Mouse (Mus musculus): Measurements from ENCODE around the gene Otop2.

Gene Otop2

GRCm38 (mm10) chr11:115306863-115307262, at the start of gene Otop2:
TSS of gene Otop2 (plus strand) at chr11:115307163.
- DNase-seq (ENCODE audit: low read depth, low spot score) = no peak
- Histone ChIP-seq H3K36me3 (ENCODE audit: control insufficient read depth, insufficient read depth, low read length, poor library complexity, severe bottlenecking) (no peaks in the 10 kb centered on the region), H3K27me3 (ENCODE audit: control insufficient read depth, insufficient read depth, low read length, poor library complexity, severe bottlenecking) (no peaks in the 10 kb centered on the region)

- no peaks in the 10 kb centered on the region; the same call in 1 of the 2 replicates for H3K27me3 ChIP-seq (ENCODE audit: control insufficient read depth, insufficient read depth, low read length, poor library complexity, severe bottlenecking)
Observed at GRCm38 (mm10) chr11:115257775-115258510, 49.0 kb upstream of the Otop2 start.

GRCm38 (mm10) chr11:115259134-115259533, 47.8 kb upstream of the Otop2 start:
- H3K36me3 ChIP-seq (ENCODE audit: control insufficient read depth, insufficient read depth, low read length, poor library complexity, severe bottlenecking) = no peaks in the 10 kb centered on the region
- no peaks in the 10 kb centered on the region; the same call in 1 of the 2 replicates for H3K27me3 ChIP-seq (ENCODE audit: control insufficient read depth, insufficient read depth, low read length, poor library complexity, severe bottlenecking)
- no peak for DNase-seq (ENCODE audit: low read depth, low spot score)

More at GRCm38 (mm10) chr11:115257775-115258510, 49.0 kb upstream of the Otop2 start:
- no peak for DNase-seq (ENCODE audit: low read depth, low spot score)
- no peaks in the 10 kb centered on the region for H3K36me3 ChIP-seq (ENCODE audit: control insufficient read depth, insufficient read depth, low read length, poor library complexity, severe bottlenecking)

GRCm38 (mm10) chr11:115262954-115263353, 44.0 kb upstream of the Otop2 start:
- Histone ChIP-seq H3K27me3 (ENCODE audit: control insufficient read depth, insufficient read depth, low read length, poor library complexity, severe bottlenecking) (peaks cover 2% of the 10 kb centered on the region; the same call in 1 of the 2 replicates), H3K36me3 (ENCODE audit: control insufficient read depth, insufficient read depth, low read length, poor library complexity, severe bottlenecking) (no peaks in the 10 kb centered on the region)
- DNase-seq (ENCODE audit: low read depth, low spot score) = no peak

- DNase-seq (ENCODE audit: low read depth, low spot score) = no peak
- Histone ChIP-seq H3K27me3 (ENCODE audit: control insufficient read depth, insufficient read depth, low read length, poor library complexity, severe bottlenecking) (0 out of 2 replicates have a peak, but pooled peaks cover 2% of the 10 kb centered on the region), H3K36me3 (ENCODE audit: control insufficient read depth, insufficient read depth, low read length, poor library complexity, severe bottlenecking) (peaks cover 6% of the 10 kb centered on the region; the same call in 1 of the 2 replicates)
Observed at GRCm38 (mm10) chr11:115264136-115264861, 42.7 kb upstream of the Otop2 start.

- H3K27me3 ChIP-seq (ENCODE audit: control insufficient read depth, insufficient read depth, low read length, poor library complexity, severe bottlenecking) = 0 out of 2 replicates have a peak, but pooled peaks cover 2% of the 10 kb centered on the region
- peaks cover 7% of the 10 kb centered on the region; the same call in 1 of the 2 replicates for H3K36me3 ChIP-seq (ENCODE audit: control insufficient read depth, insufficient read depth, low read length, poor library complexity, severe bottlenecking)
- DNase-seq (ENCODE audit: low read depth, low spot score) = peak; percentile 54
Observed at GRCm38 (mm10) chr11:115264862-115265668, 41.9 kb upstream of the Otop2 start.

- Histone ChIP-seq H3K36me3 (ENCODE audit: control insufficient read depth, insufficient read depth, low read length, poor library complexity, severe bottlenecking) (peaks cover 7% of the 10 kb centered on the region; the same call in 1 of the 2 replicates), H3K27me3 (ENCODE audit: control insufficient read depth, insufficient read depth, low read length, poor library complexity, severe bottlenecking) (0 out of 2 replicates have a peak, but pooled peaks cover 2% of the 10 kb centered on the region)
- DNase-seq (ENCODE audit: low read depth, low spot score) = no peak
Observed at GRCm38 (mm10) chr11:115265771-115266399, 41.1 kb upstream of the Otop2 start.

GRCm38 (mm10) chr11:115266400-115266778, 40.6 kb upstream of the Otop2 start:
- peaks cover 8% of the 10 kb centered on the region for H3K36me3 ChIP-seq (ENCODE audit: control insufficient read depth, insufficient read depth, low read length, poor library complexity, severe bottlenecking)
- no peak for DNase-seq (ENCODE audit: low read depth, low spot score)
- H3K27me3 ChIP-seq (ENCODE audit: control insufficient read depth, insufficient read depth, low read length, poor library complexity, severe bottlenecking) = 0 out of 2 replicates have a peak, but pooled peaks cover 2% of the 10 kb centered on the region

- no peak for DNase-seq (ENCODE audit: low read depth, low spot score)
- Histone ChIP-seq H3K27me3 (ENCODE audit: control insufficient read depth, insufficient read depth, low read length, poor library complexity, severe bottlenecking) (0 out of 2 replicates have a peak, but pooled peaks cover 2% of the 10 kb centered on the region), H3K36me3 (ENCODE audit: control insufficient read depth, insufficient read depth, low read length, poor library complexity, severe bottlenecking) (peaks cover 9% of the 10 kb centered on the region)
Observed at GRCm38 (mm10) chr11:115267061-115267883, 39.7 kb upstream of the Otop2 start, which contains the start of gene Grin2c. TSS of gene Grin2c (minus strand) at chr11:115267243.

- Histone ChIP-seq H3K27me3 (ENCODE audit: control insufficient read depth, insufficient read depth, low read length, poor library complexity, severe bottlenecking) (0 out of 2 replicates have a peak, but pooled peaks cover 2% of the 10 kb centered on the region), H3K36me3 (ENCODE audit: control insufficient read depth, insufficient read depth, low read length, poor library complexity, severe bottlenecking) (peaks cover 9% of the 10 kb centered on the region)
- no peak for DNase-seq (ENCODE audit: low read depth, low spot score)
Observed at GRCm38 (mm10) chr11:115267958-115268357, 39.0 kb upstream of the Otop2 start.

GRCm38 (mm10) chr11:115269330-115270066, 37.5 kb upstream of the Otop2 start:
- H3K36me3 ChIP-seq (ENCODE audit: control insufficient read depth, insufficient read depth, low read length, poor library complexity, severe bottlenecking) = peaks cover 9% of the 10 kb centered on the region
- 0 out of 2 replicates have a peak, but pooled peaks cover 2% of the 10 kb centered on the region for H3K27me3 ChIP-seq (ENCODE audit: control insufficient read depth, insufficient read depth, low read length, poor library complexity, severe bottlenecking)
- DNase-seq (ENCODE audit: low read depth, low spot score) = no peak

- peak; percentile 64 for DNase-seq (ENCODE audit: low read depth, low spot score)
- Histone ChIP-seq H3K36me3 (ENCODE audit: control insufficient read depth, insufficient read depth, low read length, poor library complexity, severe bottlenecking) (peaks cover 9% of the 10 kb centered on the region), H3K27me3 (ENCODE audit: control insufficient read depth, insufficient read depth, low read length, poor library complexity, severe bottlenecking) (0 out of 2 replicates have a peak, but pooled peaks cover 2% of the 10 kb centered on the region)
Observed at GRCm38 (mm10) chr11:115270148-115270861, 36.7 kb upstream of the Otop2 start.
